Mouse (Mus musculus) kidney, postnatal 4 days (tissue): ENCODE results near the gene Tgfb3.

Source experiments
- DNase-seq, 2 experiments: peaks; one replicate each; pipeline ENCODE4 v3.0.0; 2021; ENCODE audit warnings: mixed read lengths in 2 of 2

Tgfb3 gene

GRCm38 (mm10) chr12:86078553-86079201 lies at the start of gene Tgfb3:
Gene Tgfb3 (minus strand): TSS chr12:86079041.
- peak; percentile 63 to 72 for DNase-seq

- peak; percentile 29 to 50 for DNase-seq
Observed at GRCm38 (mm10) chr12:86128122-86128521, 49.3 kb upstream of the Tgfb3 start.

- no peak for DNase-seq
Observed at GRCm38 (mm10) chr12:86124016-86124415, 45.2 kb upstream of the Tgfb3 start.

- no peak for DNase-seq
Observed at GRCm38 (mm10) chr12:86116295-86116835, 37.5 kb upstream of the Tgfb3 start.

- DNase-seq, result peak; percentile 52 to 61
Observed at GRCm38 (mm10) chr12:86110637-86111036, 31.8 kb upstream of the Tgfb3 start.

- DNase-seq, result peak in 1 of 2 experiments; percentile 35
Observed at GRCm38 (mm10) chr12:86109531-86109930, 30.7 kb upstream of the Tgfb3 start.

- DNase-seq, result no peak
Observed at GRCm38 (mm10) chr12:86107645-86108044, 28.8 kb upstream of the Tgfb3 start.

- DNase-seq, result no peak
Observed at GRCm38 (mm10) chr12:86106086-86106485, 27.2 kb upstream of the Tgfb3 start.

GRCm38 (mm10) chr12:86105546-86105945 lies 26.7 kb upstream of the Tgfb3 start:
- peak; percentile 18 to 37 for DNase-seq

- DNase-seq, result peak; percentile 17 to 47
Observed at GRCm38 (mm10) chr12:86104297-86104696, 25.5 kb upstream of the Tgfb3 start.

- DNase-seq, result peak in 1 of 2 experiments; percentile 39
Observed at GRCm38 (mm10) chr12:86103852-86104251, 25.0 kb upstream of the Tgfb3 start.

GRCm38 (mm10) chr12:86103391-86103790 lies 24.6 kb upstream of the Tgfb3 start:
- DNase-seq, result no peak

- DNase-seq, result peak in 1 of 2 experiments; percentile 39
Observed at GRCm38 (mm10) chr12:86102686-86103085, 23.8 kb upstream of the Tgfb3 start.

GRCm38 (mm10) chr12:86100711-86101110 lies 21.9 kb upstream of the Tgfb3 start:
- no peak for DNase-seq

- DNase-seq, result no peak
Observed at GRCm38 (mm10) chr12:86097781-86098180, 18.9 kb upstream of the Tgfb3 start.

GRCm38 (mm10) chr12:86095806-86096205 lies 17.0 kb upstream of the Tgfb3 start:
- DNase-seq, result no peak

- DNase-seq, result no peak
Observed at GRCm38 (mm10) chr12:86094075-86094474, 15.2 kb upstream of the Tgfb3 start.

GRCm38 (mm10) chr12:86091601-86092132 lies 12.8 kb upstream of the Tgfb3 start:
- peak; percentile 54 to 72 for DNase-seq

- no peak for DNase-seq
Observed at GRCm38 (mm10) chr12:86090764-86091163, 11.9 kb upstream of the Tgfb3 start.

GRCm38 (mm10) chr12:86088042-86088441 lies 9.2 kb upstream of the Tgfb3 start:
- peak; percentile 30 to 50 for DNase-seq

GRCm38 (mm10) chr12:86086550-86086949 lies 7.7 kb upstream of the Tgfb3 start:
- DNase-seq, result no peak

- DNase-seq, result no peak
Observed at GRCm38 (mm10) chr12:86085873-86086272, 7.0 kb upstream of the Tgfb3 start.

GRCm38 (mm10) chr12:86082481-86083012 lies 3.7 kb upstream of the Tgfb3 start, which contains the start of gene Ift43:
Gene Ift43 (plus strand): TSS chr12:86082541.
- peak; percentile 92 to 93 for DNase-seq

GRCm38 (mm10) chr12:86079202-86079667 lies 394 bp upstream of the Tgfb3 start:
- DNase-seq, result peak; percentile 95 to 96
